Mouse (Mus musculus) inflammation-experienced regulatory T-cells, adult 6 months (primary cell): ENCODE results near the gene Ubqln4. TPM values are rescaled to one million over a fixed set of nuclear protein-coding genes. Genes with fewer than 3 reads are reported as not detected.
"Not testable (repeated sequence)": the region's sequence is repeated elsewhere in the genome, so short reads cannot be mapped to it uniquely, and the experiment has no call there.

Source experiments
- ATAC-seq: one replicate; pipeline ENCODE4 v1.8.0; 2017
- polyA plus RNA-seq, 3 experiments: library from polyadenylated mRNA; unstranded; fragments of 100-300 nt; shearing (Covaris generic); gene quantifications; one replicate each; pipeline ENCODE4 v1.2.1; 2017

Ubqln4 gene
- polyA plus RNA-seq, 3 experiments from 2014 or later = 9.8 to 15.5 (median 12.1) TPM

DNA sequence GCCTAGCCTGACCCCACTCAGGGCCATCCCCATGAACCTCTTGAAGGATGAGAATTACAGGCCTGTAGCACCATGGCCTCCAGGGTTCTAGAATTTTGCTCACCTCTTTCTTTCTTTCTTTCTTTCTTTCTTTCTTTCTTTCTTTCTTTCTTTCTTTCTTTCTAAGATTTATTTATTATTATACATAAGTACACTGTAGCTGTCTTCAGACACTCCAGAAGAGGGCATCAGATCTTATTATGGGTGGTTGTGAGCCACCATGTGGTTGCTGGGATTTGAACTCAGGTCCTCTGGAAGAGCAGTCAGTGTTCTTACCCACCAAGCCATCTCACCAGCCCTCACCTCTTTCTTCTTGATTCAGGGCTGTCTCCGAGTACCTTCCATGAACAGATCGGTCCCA, 52.1 kb downstream of the Ubqln4 start, which contains the start of gene Arhgef2:
TSS of gene Arhgef2 (plus strand) at position 301 of the 400 bp plus-strand sequence.
- ATAC-seq = not testable (repeated sequence)

- ATAC-seq = peak; percentile 94
Observed at GRCm38 (mm10) chr3:88607065-88607757, 53.7 kb downstream of the Ubqln4 start.

GRCm38 (mm10) chr3:88607758-88608138, 54.2 kb downstream of the Ubqln4 start:
- peak; percentile 8 for ATAC-seq

GRCm38 (mm10) chr3:88609066-88609465, 55.5 kb downstream of the Ubqln4 start:
- ATAC-seq = no peak

GRCm38 (mm10) chr3:88614418-88614817, 60.9 kb downstream of the Ubqln4 start:
- ATAC-seq = no peak

DNA sequence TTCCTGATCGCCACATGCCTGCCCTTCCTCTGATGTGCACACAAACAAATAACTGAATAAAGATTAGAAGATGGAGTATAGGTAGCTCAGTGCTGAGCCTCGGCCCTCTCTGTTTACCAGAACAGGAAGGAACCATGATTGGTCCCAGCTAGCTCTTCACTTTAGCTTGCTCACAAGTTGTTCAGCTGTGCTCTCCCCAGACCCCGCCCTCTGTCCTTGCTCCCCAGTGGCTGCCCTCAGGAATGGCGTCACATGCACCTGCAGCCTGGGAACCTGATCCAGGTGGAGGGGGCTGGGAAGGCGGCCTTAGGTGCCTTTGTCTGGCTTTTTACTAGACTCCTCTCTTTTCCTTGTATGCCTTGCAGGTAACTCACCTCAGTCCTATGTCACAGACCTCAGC, 61.6 kb downstream of the Ubqln4 start:
- ATAC-seq = no peak

- ATAC-seq = no peak
Observed at GRCm38 (mm10) chr3:88615902-88616391, 62.4 kb downstream of the Ubqln4 start.

- no peak for ATAC-seq
Observed at GRCm38 (mm10) chr3:88616951-88617500, 63.5 kb downstream of the Ubqln4 start.

- ATAC-seq = no peak
Observed at GRCm38 (mm10) chr3:88618074-88618871, 64.7 kb downstream of the Ubqln4 start.

Other genes with a start within 250 kb of the Ubqln4 start
- 100 to 1,000 TPM; 335 to 443 (median 344) TPM for gene Glmp, start 228.7 kb upstream of the Ubqln4 start, polyA plus RNA-seq
- 1 to 10 TPM; 1.2 to 2.4 (median 1.8) TPM for gene Tmem79, start 217.6 kb upstream of the Ubqln4 start, polyA plus RNA-seq
- gene Smg5, start 217.5 kb upstream of the Ubqln4 start, polyA plus RNA-seq = 10 to 100 TPM; 26.1 to 47.1 (median 37.8) TPM
- gene Paqr6, start 189.2 kb upstream of the Ubqln4 start, polyA plus RNA-seq = not detected
- gene Bglap3, start 181.0 kb upstream of the Ubqln4 start, polyA plus RNA-seq = not detected
- not detected for gene Bglap2, start 175.1 kb upstream of the Ubqln4 start, polyA plus RNA-seq
- not detected for gene Bglap, start 169.3 kb upstream of the Ubqln4 start, polyA plus RNA-seq
- 100 to 1,000 TPM in 1 of 3 experiments, 10 to 100 TPM in 2; 46.3 to 105 (median 50.5) TPM for gene Pmf1, start 143.4 kb upstream of the Ubqln4 start, polyA plus RNA-seq
- 10 to 100 TPM; 11.2 to 14.6 (median 14.4) TPM for gene Slc25a44, start 128.6 kb upstream of the Ubqln4 start, polyA plus RNA-seq
- gene Sema4a, start 92.6 kb upstream of the Ubqln4 start, polyA plus RNA-seq = 10 to 100 TPM; 24.5 to 49.0 (median 28.3) TPM
- 1 to 10 TPM; 2.6 to 8.0 (median 4.0) TPM for gene Lmna, start 43.8 kb upstream of the Ubqln4 start, polyA plus RNA-seq
- gene Mex3a, start 21.4 kb upstream of the Ubqln4 start, polyA plus RNA-seq = under 1 TPM; 0.17 to 0.20 (median 0.18) TPM
- not detected for gene Rab25, start 5.5 kb upstream of the Ubqln4 start, polyA plus RNA-seq
- 100 to 1,000 TPM; 149 to 189 (median 187) TPM for gene Lamtor2, start 684 bp upstream of the Ubqln4 start, polyA plus RNA-seq
- 100 to 1,000 TPM; 131 to 197 (median 161) TPM for gene Ssr2, start 22.1 kb downstream of the Ubqln4 start, polyA plus RNA-seq
- 10 to 100 TPM; 37.5 to 56.4 (median 46.5) TPM for gene Arhgef2, start 52.2 kb downstream of the Ubqln4 start, polyA plus RNA-seq
- not detected for gene Rxfp4, start 99.4 kb downstream of the Ubqln4 start, polyA plus RNA-seq
- gene Khdc4, start 132.0 kb downstream of the Ubqln4 start, polyA plus RNA-seq = 10 to 100 TPM; 36.1 to 57.0 (median 47.9) TPM
- 10 to 100 TPM; 34.1 to 55.2 (median 40.3) TPM for gene Rit1, start 163.1 kb downstream of the Ubqln4 start, polyA plus RNA-seq
- gene Syt11, start 221.4 kb downstream of the Ubqln4 start, polyA plus RNA-seq = 100 to 1,000 TPM; 105 to 132 (median 111) TPM